7 mouse cellular contexts compared by ENCODE assay signal in genomic region chr15:98762201-98762621, GRCm38 (mm10). TPM values are rescaled to one million over a fixed set of nuclear protein-coding genes. Genes with fewer than 3 reads are reported as not detected.
DNase-seq lines count a peak whose midpoint lies in the region; ATAC-seq and TF ChIP-seq lines count a peak whose summit lies in the region.

No protein-coding gene starts in this region.

- H3K9ac ChIP-seq in midbrain, embryonic 11.5 days (ENCODE audit: low read length), result peak overlapping the region; percentile 93

- H3K27ac ChIP-seq in midbrain, embryonic 11.5 days (ENCODE audit: low read depth, low read length), result peak overlapping the region; percentile 75
- peak overlapping the region; percentile 58 for H3K27ac ChIP-seq in small intestine, adult 2 months (ENCODE audit: insufficient read depth, low read depth, low read length)

- peak overlapping the region; percentile 82 for H3K4me2 ChIP-seq in midbrain, embryonic 11.5 days

- TF ChIP-seq CTCF in small intestine, adult 2 months (IDR thresholded peaks at IDR 0.05; ENCODE audit: extremely low read depth, insufficient read length, insufficient replicate concordance, low read depth, low read length), result no peak

- H3K9me3 ChIP-seq in midbrain, embryonic 11.5 days (ENCODE audit: control insufficient read depth, low read length), result no peaks in the 10 kb centered on the region

- peak; percentile 92 for DNase-seq in adrenal gland, adult 2 months
- peak; percentile 86 for DNase-seq in embryo, embryonic 10 days (ENCODE audit: low spot score)
- DNase-seq in kidney, adult 11 months, result peak; percentile 78
- DNase-seq in left cerebral cortex, postnatal 4 days, result peak; percentile 86
- peak; percentile 95 for DNase-seq in midbrain, embryonic 11.5 days (ENCODE audit: low spot score, missing footprints)

- ATAC-seq in granulocyte monocyte progenitor cell, adult 5-6 weeks (replicated peaks; ENCODE audit: poor library complexity, severe bottlenecking), result peak; percentile 67
- ATAC-seq in midbrain, embryonic 11.5 days (ENCODE audit: low FRiP score), result peak; percentile 74

- H3K36me3 ChIP-seq in midbrain, embryonic 11.5 days (ENCODE audit: control insufficient read depth, insufficient read depth, low read length), result no peaks in the 10 kb centered on the region; the same call in 1 of the 2 replicates
- H3K36me3 ChIP-seq in small intestine, adult 2 months (ENCODE audit: control insufficient read depth, insufficient read depth, low read length), result peaks cover 1% of the 10 kb centered on the region

- under 1% methylated on average over 23 of the region's 24 CpGs for WGBS in midbrain, embryonic 11.5 days
- WGBS in small intestine, adult 2 months, result 0% methylated on average over 24 of the region's 24 CpGs

- intact Hi-C loops in left cerebral cortex, postnatal 4 days (cut with DNase I), result no loop called here

- peak; percentile 29; the same call in 1 of the 2 replicates for TF ChIP-seq POLR2A in small intestine, adult 2 months (IDR thresholded peaks at IDR 0.05; ENCODE audit: low read depth, low read length)

- peak overlapping the region; percentile 99 for H3K4me3 ChIP-seq in midbrain, embryonic 11.5 days (ENCODE audit: low read depth, low read length)
- H3K4me3 ChIP-seq in small intestine, adult 2 months (ENCODE audit: low read depth, low read length), result peak overlapping the region; percentile 91

- H3K27me3 ChIP-seq in midbrain, embryonic 11.5 days (ENCODE audit: control insufficient read depth, insufficient read depth, low read length), result peaks cover 9% of the 10 kb centered on the region
- H3K27me3 ChIP-seq in small intestine, adult 2 months (ENCODE audit: control insufficient read depth, insufficient read depth, low read length), result no peaks in the 10 kb centered on the region

- H3K4me1 ChIP-seq in midbrain, embryonic 11.5 days (ENCODE audit: control insufficient read depth, insufficient read depth, low read length), result peaks cover 10% of the 10 kb centered on the region
- H3K4me1 ChIP-seq in small intestine, adult 2 months (ENCODE audit: control insufficient read depth, insufficient read depth, insufficient read length, low read length), result peaks cover 4% of the 10 kb centered on the region; the same call in 1 of the 2 replicates

RNA-seq across cellular contexts. Expression of gene Arf3, which starts 0.8 kb away (rescaled TPM):
- total RNA-seq in adrenal gland, adult 2 months (2021), result 100 to 1,000 TPM; 130 to 136 TPM
- 82.4 and 106 TPM in 2 replicates for polyA plus RNA-seq in adrenal gland, adult 2 months (2012; rRNA removed)
- 39.0 and 41.4 TPM in 2 replicates for total RNA-seq in granulocyte monocyte progenitor cell, adult 5-6 weeks (2014; fragmentation: Nextera tagmentation)
- total RNA-seq in granulocyte monocyte progenitor cell, adult 5-6 weeks (2017), result 29.9 and 32.7 TPM in 2 replicates
- total RNA-seq in left cerebral cortex, postnatal 4 days (2021), result 100 to 1,000 TPM; 318 to 348 TPM
- polyA plus RNA-seq in midbrain, embryonic 11.5 days (2014; fragmentation: Nextera tagmentation; extraction: Ambion mirVana), result 28.1 and 33.4 TPM in 2 replicates
- 43.3 and 104 TPM in 2 replicates for polyA plus RNA-seq in small intestine, adult 2 months (2012; rRNA removed)

RNA-seq across cellular contexts. Expression of gene Wnt10b, which starts 15.7 kb away (rescaled TPM):
- 1 to 10 TPM in 1 of 2 experiments, under 1 TPM in 1; 0.84 to 2.2 TPM for total RNA-seq in adrenal gland, adult 2 months (2021)
- 0.45 and 2.2 TPM in 2 replicates for polyA plus RNA-seq in adrenal gland, adult 2 months (2012; rRNA removed)
- total RNA-seq in granulocyte monocyte progenitor cell, adult 5-6 weeks (2014; fragmentation: Nextera tagmentation), result 0.47 TPM in 1 of 2 replicates, not detected in the other
- total RNA-seq in granulocyte monocyte progenitor cell, adult 5-6 weeks (2017), result 0.26 TPM in 1 of 2 replicates, not detected in the other
- under 1 TPM; 0.36 to 0.40 TPM for total RNA-seq in left cerebral cortex, postnatal 4 days (2021)
- polyA plus RNA-seq in midbrain, embryonic 11.5 days (2014; fragmentation: Nextera tagmentation; extraction: Ambion mirVana), result 0.30 and 0.40 TPM in 2 replicates
- 0.17 and 0.18 TPM in 2 replicates for polyA plus RNA-seq in small intestine, adult 2 months (2012; rRNA removed)

RNA-seq across cellular contexts. Expression of gene Wnt1, which starts 27.4 kb away (rescaled TPM):
- not detected for total RNA-seq in adrenal gland, adult 2 months (2021)
- 0.08 TPM in 1 of 2 replicates, not detected in the other for polyA plus RNA-seq in adrenal gland, adult 2 months (2012; rRNA removed)
- total RNA-seq in granulocyte monocyte progenitor cell, adult 5-6 weeks (2014; fragmentation: Nextera tagmentation), result not detected in 2 replicates
- total RNA-seq in granulocyte monocyte progenitor cell, adult 5-6 weeks (2017), result not detected in 2 replicates
- total RNA-seq in left cerebral cortex, postnatal 4 days (2021), result not detected
- polyA plus RNA-seq in midbrain, embryonic 11.5 days (2014; fragmentation: Nextera tagmentation; extraction: Ambion mirVana), result 11.6 and 14.0 TPM in 2 replicates
- polyA plus RNA-seq in small intestine, adult 2 months (2012; rRNA removed), result 0.06 TPM in 1 of 2 replicates, not detected in the other

RNA-seq across cellular contexts. Expression of gene Fkbp11, which starts 34.2 kb away (rescaled TPM):
- total RNA-seq in adrenal gland, adult 2 months (2021), result 1 to 10 TPM; 4.9 to 9.3 TPM
- polyA plus RNA-seq in adrenal gland, adult 2 months (2012; rRNA removed), result 8.4 and 10.0 TPM in 2 replicates
- 37.6 and 39.9 TPM in 2 replicates for total RNA-seq in granulocyte monocyte progenitor cell, adult 5-6 weeks (2014; fragmentation: Nextera tagmentation)
- 63.8 and 66.3 TPM in 2 replicates for total RNA-seq in granulocyte monocyte progenitor cell, adult 5-6 weeks (2017)
- total RNA-seq in left cerebral cortex, postnatal 4 days (2021), result 1 to 10 TPM; 2.7 to 3.5 TPM
- 10.3 and 10.5 TPM in 2 replicates for polyA plus RNA-seq in midbrain, embryonic 11.5 days (2014; fragmentation: Nextera tagmentation; extraction: Ambion mirVana)
- polyA plus RNA-seq in small intestine, adult 2 months (2012; rRNA removed), result 14.7 and 70.5 TPM in 2 replicates

RNA-seq across cellular contexts. Expression of gene Ddn, which starts 47.1 kb away (rescaled TPM):
- under 1 TPM in 1 of 2 experiments, not detected in 1; 0.35 TPM for total RNA-seq in adrenal gland, adult 2 months (2021)
- 0.03 and 0.08 TPM in 2 replicates for polyA plus RNA-seq in adrenal gland, adult 2 months (2012; rRNA removed)
- not detected in 2 replicates for total RNA-seq in granulocyte monocyte progenitor cell, adult 5-6 weeks (2014; fragmentation: Nextera tagmentation)
- not detected in 2 replicates for total RNA-seq in granulocyte monocyte progenitor cell, adult 5-6 weeks (2017)
- total RNA-seq in left cerebral cortex, postnatal 4 days (2021), result 100 to 1,000 TPM; 113 to 118 TPM
- polyA plus RNA-seq in midbrain, embryonic 11.5 days (2014; fragmentation: Nextera tagmentation; extraction: Ambion mirVana), result 0.48 and 0.74 TPM in 2 replicates
- not detected in 2 replicates for polyA plus RNA-seq in small intestine, adult 2 months (2012; rRNA removed)

Comparison
In these comparisons a context has a peak if more than half of its experiments do, and no peak if none do; other contexts are left out.
1. Peak in every context shown above with its lines: DNase-seq, ATAC-seq, H3K4me3 ChIP-seq and H3K27ac ChIP-seq.